Mouse (Mus musculus): Measurements from ENCODE around the gene Tmem198.

DNA sequence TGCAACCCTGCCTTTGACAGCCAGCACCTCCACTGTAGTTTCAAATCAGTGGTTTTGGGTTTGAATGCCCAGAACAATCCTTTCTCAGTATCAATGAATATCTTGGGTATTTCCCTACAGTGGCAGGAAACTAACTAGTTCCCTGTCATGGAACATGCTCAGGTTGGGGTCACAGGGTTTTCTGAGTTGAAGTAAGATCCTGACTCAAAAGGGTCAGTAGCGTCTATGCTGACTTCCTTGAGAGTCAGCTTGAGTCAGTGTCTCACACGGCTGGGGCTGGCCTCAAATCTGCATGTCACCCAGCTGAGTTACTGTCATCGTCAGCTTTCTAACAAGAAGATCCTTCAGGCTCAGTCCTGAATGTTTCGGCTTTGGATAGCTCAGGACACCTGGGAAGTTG, 19.6 kb downstream of the Tmem198 start:
- TF ChIP-seq MAFK (IDR thresholded peaks at IDR 0.05; ENCODE audit: insufficient read depth, low read depth, low read length): no peak
- TF ChIP-seq HCFC1 (IDR thresholded peaks at IDR 0.05; ENCODE audit: borderline replicate concordance, insufficient read depth, low read length): no peak
- no peak for TF ChIP-seq ZC3H11A (IDR thresholded peaks at IDR 0.05; ENCODE audit: borderline replicate concordance, low read depth, low read length)
- TF ChIP-seq ZNF384 (IDR thresholded peaks at IDR 0.05; ENCODE audit: low read depth, low read length): no peak
